Mouse (Mus musculus) C2C12 (cell line): ENCODE measurements around the gene Popdc2.

Experiments used
- CEBPB ChIP-seq: IDR thresholded peaks from one replicate; pipeline ENCODE4 v1.6.1; 2011; ENCODE audit warnings: low read depth, mild to moderate bottlenecking, control low read depth, moderate library complexity
- CTCF ChIP-seq: IDR thresholded peaks from one replicate; pipeline ENCODE4 v1.5.1; 2011; ENCODE audit not compliant: control insufficient read depth, insufficient read depth, insufficient read length
- MAX ChIP-seq: IDR thresholded peaks from one replicate; pipeline ENCODE4 v1.6.1; 2011; ENCODE audit warnings: mild to moderate bottlenecking, control low read depth
- USF1 ChIP-seq: IDR thresholded peaks from one replicate; pipeline ENCODE4 v1.6.1; 2011; ENCODE audit warnings: low read depth, mild to moderate bottlenecking, control low read depth, moderate library complexity

GRCm38 (mm10) chr16:38352851-38353250 is 9.2 kb upstream of the Popdc2 start:
- TF ChIP-seq CTCF (no peak), USF1 (no peak), MAX (no peak), CEBPB (no peak)
